Mouse (Mus musculus) inflammation-experienced regulatory T-cells, adult 6 months (primary cell): ENCODE data around the gene Dnah2. TPM values are rescaled to one million over a fixed set of nuclear protein-coding genes. Genes with fewer than 3 reads are reported as not detected.

Source experiments
- ATAC-seq: one replicate; pipeline ENCODE4 v1.8.0; 2017
- polyA plus RNA-seq, 3 experiments: library from polyadenylated mRNA; unstranded; fragments of 100-300 nt; shearing (Covaris generic); gene quantifications; one replicate each; pipeline ENCODE4 v1.2.1; 2017

The Dnah2 gene
- polyA plus RNA-seq, 3 experiments from 2014 or later: 0.21 TPM; not detected in 2

DNA sequence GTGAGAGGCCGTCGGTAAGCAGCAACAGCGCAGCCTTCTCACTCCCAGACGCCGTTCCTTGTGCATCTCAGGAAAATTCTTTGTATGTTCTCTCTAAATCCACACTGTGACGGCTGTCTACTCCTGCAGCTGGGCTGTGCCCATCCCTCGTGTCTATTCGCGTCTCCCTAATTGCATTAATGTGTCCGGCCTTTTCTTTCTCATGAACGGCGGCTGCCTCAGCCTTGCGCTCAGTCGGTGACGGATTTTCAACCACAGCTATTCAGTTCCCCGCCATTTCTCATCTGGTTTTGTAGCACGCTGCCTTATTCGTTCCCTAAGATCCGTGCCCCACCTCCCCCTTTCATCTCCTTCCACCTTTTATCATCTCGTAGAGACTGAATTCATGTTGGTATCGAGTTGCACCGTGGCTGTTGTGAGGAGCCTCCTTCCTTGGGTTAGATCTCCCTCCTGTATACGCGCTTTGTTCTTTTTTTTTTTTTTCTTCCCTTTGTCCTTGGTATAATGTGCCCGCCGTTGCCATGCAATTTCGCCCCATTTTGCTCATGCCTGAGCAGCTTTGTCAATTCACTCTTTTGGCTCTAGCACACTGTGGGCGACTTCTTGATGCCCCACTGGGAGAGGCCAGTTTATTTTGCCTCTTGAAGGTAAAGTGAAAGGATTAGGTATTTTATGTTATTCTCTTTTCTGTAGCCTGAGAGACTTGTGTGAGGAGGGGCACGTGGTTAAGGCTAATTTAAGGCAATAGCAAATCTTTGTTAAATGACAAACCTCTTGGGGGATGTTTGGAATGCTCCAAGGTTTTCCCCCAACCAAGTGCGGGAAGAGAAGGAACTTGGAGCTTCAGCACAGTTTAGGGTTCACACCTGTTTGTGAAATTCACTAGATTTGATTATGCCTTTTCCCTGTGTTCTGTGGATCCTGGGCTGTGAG is 21.5 kb downstream of the Dnah2 start:
- ATAC-seq: no peak

DNA sequence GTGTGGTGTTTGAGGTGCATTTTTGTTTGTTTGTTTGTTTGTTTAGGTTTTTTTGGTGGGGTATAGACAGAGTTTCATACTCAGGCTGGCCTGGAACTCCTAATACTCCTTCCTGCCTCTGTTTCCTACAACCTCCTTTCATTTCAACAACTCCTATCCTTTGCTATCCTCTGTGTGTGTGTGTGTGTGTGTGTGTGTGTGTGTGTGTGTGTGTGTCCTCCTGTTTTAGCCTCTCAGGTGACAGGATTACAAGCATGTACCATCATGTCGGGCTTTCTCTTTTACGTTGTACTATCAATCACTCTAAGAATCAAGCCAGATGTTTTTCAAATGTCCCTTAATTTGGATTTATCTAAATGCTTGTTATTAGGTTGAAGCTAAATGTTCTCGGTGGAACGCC is 22.3 kb downstream of the Dnah2 start:
- ATAC-seq: no peak

DNA sequence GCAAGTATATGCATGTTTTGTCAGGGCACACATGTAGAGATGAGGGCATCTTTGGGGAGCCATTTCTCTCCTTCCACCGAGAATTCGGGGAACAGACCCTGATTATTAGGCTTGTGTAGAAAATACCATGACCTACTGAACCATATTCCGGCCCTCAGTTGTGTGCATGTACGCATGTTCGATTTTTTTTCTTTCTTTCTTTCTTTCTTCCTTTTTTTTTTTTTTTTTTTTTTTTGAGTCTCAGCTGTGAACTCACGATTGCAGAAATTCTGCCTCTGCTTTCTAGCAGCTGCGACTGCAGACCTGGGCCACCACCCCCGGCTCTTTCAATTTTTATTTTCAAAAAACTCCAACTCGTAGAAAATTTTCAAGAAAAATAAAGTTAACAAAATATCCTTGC is 23.2 kb downstream of the Dnah2 start:
- no peak for ATAC-seq

- no peak for ATAC-seq
These were observed 25.3 kb downstream of the Dnah2 start for GRCm38 (mm10) chr11:69523651-69524050.

GRCm38 (mm10) chr11:69521526-69522149 is 27.3 kb downstream of the Dnah2 start:
- no peak for ATAC-seq

DNA sequence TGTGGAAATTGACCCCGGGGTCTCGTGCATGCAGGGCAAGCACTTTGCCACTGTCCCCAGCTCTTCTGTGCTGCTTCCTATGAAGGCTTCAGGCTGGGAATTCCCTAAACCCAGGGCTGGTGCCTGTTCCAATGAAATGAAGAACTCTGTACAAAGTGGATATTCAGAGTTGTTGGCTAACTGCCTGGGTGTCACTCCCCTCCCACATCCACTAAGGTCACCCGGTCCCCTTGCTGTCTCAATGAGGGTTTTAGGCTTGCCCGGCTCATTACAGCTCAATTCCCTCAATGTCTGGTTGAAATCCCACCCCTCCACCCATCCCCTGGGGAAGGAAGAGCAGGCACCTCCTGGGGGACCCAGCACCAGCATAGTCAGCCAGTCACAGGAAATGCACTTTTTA is 28.9 kb downstream of the Dnah2 start:
- no peak for ATAC-seq

DNA sequence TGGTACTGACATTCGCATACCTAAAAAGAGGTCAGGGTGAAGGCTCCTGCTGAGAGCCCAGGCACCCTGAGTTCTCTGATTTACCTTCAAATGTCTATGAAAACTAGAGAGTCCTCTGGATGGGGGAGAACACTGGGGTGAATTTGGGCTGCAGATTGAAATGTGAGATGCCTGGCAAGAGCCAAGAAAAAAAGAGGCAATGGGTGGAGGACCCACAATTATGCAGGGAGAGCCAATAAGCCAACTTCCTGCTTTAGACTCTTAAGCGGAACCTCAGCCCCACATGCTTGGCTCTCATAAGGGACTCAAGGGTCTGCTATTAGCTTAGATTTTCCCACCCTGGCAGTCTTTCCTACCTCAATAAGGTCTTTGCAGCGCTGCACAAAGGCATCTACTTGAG is 32.2 kb downstream of the Dnah2 start:
- ATAC-seq: no peak

DNA sequence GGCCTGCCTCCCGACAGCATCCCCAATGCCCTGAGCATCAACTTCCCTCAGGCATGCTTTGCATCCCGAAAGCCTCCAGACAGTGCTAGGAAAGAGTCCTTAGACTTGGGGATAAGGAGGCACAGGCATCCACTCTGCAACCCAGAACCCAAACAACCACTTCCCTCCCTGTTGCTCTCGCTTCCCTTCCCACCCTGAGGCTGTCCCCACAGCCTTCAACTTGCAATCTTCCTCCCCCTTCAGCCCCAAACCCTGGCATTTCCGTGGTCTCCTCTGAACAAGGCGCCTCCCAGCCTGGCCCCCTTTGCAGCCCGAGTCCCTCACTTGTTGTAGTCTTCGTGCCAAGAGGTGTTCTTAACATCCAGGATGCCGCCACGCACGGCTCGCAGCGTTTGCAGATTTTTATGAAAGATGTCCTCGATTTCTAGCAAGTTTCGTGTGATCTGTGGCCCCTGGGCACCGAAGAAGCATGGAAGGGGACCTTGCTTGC is 32.7 kb downstream of the Dnah2 start:
- ATAC-seq: no peak

DNA sequence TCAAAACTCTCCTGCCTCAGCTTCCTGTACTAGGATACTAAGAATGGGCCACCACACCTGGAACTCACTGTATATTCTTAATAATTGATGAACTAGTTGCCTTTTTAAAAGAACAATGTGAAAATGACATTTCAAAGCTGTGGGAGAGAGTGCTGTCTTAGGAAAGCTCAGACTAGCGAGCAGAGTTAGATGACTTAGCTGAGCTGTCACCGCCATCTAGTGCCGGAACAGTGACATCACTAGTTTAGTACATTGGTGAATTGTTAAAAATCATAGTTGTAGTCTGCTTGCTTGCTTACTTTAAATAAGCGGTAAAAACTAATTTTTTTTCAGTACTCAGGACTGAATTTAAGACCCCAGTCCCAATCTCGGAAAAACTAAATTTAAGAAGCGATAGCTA is 35.1 kb downstream of the Dnah2 start:
- no peak for ATAC-seq

GRCm38 (mm10) chr11:69510796-69511496 is 38.0 kb downstream of the Dnah2 start:
- no peak for ATAC-seq

- ATAC-seq: no peak
These were observed 45.0 kb downstream of the Dnah2 start for GRCm38 (mm10) chr11:69503863-69504280.

GRCm38 (mm10) chr11:69501555-69501954 is 47.4 kb downstream of the Dnah2 start:
- no peak for ATAC-seq

DNA sequence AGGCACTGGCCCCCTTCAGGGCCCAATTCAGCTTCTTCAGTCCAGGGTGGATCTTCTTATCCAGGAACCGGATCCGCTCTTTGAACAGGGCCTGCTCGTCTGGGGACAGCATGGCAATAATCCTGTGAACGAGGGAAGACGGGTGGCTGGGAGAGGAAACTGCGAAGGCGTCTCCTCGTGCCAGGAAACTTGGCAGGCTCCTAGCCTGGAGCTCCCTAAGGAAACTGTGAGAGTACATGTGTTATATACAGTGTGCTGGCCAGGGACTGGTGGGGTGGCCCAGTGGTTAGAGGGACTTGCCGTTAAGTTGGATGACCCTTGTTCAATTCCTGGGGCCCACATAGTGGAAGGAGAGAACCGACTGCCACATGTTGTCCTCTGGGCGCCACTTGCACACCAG is 49.8 kb downstream of the Dnah2 start:
- no peak for ATAC-seq

GRCm38 (mm10) chr11:69491711-69492110 is 57.2 kb downstream of the Dnah2 start:
- no peak for ATAC-seq

DNA sequence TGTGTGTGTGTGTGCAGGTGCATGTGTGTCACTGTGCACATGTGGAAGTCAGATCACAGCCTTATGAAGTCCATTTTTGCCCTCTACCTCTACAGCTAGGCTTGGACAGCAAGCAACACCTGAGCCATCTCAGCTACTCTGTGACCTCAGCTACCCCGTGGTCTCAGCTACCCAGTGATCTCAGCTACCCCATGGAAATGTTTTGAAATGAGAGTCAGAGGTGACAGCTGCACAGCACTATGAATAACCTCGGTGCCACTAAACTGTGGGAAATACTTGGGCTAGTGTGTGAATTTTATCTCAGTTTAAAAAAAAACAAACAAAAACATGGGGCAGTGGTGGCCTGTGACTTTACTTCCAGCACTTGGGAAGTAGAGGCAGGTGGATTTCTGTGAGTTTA is 58.0 kb downstream of the Dnah2 start:
- no peak for ATAC-seq

DNA sequence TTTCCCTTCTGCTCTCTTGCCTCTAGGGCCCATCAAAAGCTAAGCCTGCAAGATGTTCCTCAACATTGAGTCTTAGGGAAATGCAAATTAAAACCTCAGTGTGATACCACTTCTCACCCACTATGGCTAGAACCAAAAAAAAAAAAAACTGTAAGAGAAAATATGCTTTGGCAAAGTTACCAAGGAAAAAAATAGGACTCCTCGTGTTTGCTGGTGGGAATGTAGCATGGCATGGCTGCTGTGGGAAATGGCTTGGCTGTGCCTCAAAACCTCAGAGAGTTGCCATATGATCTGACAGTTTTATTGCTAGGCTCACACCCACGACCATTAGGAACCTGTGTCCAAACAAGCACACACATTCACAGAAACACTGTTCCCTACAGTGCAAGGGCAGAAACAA is 61.4 kb downstream of the Dnah2 start:
- no peak for ATAC-seq

- ATAC-seq: no peak
These were observed 71.3 kb downstream of the Dnah2 start for GRCm38 (mm10) chr11:69477645-69478044.

DNA sequence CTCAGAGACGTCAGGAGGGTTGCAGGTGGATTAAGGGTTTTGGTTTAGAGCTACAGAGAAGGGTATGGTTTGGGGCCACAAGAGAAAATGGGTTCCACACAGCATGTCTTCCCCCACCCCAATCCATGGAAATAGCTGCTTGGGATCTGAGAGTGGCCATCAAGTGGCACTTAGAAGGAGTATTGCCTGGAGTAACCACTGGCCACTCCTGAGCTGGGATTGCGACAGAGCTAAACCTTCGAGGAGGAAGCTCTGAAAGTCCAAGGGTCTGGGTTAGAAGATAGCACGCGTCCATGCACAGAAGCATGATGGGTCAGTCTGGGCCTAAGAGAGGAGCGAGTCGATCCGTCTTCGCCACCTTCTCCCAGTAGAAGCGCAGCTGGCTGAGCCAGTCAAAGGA is 72.1 kb downstream of the Dnah2 start:
- ATAC-seq: no peak

DNA sequence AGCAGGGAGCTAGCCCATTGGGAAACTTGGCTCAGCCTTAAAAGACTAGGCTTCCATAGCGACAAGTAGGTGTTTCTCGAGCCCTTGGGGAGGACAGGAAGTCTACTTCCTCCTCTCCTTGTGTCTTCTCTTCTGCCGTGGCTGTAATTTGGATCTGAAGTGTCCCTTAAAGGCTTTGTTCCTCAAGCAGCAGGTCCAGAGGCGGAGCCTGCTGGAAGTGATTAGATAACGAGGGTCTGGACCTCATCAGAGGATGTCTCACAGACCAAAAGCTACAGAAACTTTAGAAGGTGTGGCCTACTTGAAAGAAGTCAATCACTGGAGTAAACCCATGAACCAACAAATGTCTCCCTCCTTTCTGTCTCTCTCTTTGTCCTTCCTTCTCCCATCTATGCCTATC is 74.2 kb downstream of the Dnah2 start:
- ATAC-seq: no peak

GRCm38 (mm10) chr11:69472687-69473086 is 76.2 kb downstream of the Dnah2 start:
- ATAC-seq: peak; percentile 60

DNA sequence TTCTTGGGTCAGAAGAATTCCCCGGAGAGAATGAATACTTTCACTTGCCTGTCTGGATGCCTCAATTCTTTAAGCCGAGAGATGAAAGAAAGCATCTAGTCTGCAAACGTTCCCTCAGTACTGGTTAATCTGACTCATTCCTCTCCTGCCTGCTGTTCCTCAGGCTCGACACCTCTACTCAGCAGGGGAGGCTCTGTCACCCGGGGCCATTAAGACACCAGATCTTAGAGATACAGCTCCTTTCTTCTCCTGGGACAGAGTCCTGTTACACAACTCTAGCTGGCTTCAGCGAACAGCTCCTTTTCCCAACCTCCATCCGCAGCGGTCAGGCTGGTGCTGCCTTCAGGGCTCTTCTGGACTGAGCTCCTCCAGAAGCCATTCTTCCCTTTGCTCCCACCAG is 77.4 kb downstream of the Dnah2 start:
- ATAC-seq: no peak

DNA sequence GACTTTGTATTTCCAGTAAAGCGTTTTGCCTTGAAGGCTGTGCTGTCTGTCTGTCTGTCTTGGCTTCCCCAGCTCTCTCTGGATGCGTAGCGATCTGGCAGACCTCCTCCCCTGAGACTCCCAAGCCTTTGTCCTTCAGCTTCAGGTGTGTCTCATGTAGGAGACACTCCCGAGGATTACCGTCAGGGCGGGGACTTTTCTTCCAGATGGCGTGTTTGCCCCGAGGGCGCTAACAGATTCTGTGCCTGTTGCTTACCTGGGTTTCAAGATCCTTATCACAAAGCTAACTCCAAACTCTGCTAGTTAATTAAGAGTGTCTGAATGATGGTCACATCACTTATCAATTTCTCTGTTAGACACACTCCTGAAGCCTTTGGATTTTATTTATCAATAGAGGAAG is 79.6 kb downstream of the Dnah2 start:
- ATAC-seq: no peak

DNA sequence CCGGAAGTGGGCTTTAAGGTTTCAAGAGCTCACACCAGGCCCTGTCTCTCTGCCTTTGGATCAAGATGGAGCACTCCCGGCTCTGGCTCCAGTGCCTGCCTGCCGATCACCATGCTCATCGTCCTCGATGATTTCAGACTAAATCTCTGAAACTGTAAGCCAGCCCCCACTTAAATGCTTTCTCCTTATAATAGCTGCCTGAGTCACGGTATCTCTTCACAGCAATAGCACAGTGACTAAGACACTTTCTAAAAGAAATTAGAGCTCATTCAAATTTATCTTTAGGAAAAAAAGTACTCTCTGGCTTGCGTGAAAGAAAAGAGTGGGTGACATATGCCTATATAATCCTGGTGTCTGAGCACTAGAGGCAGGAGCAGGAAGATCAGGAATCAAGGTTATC is 84.9 kb downstream of the Dnah2 start:
- ATAC-seq: no peak
